Mouse (Mus musculus): ENCODE measurements around the gene Ptch1.

Gene Ptch1

DNA sequence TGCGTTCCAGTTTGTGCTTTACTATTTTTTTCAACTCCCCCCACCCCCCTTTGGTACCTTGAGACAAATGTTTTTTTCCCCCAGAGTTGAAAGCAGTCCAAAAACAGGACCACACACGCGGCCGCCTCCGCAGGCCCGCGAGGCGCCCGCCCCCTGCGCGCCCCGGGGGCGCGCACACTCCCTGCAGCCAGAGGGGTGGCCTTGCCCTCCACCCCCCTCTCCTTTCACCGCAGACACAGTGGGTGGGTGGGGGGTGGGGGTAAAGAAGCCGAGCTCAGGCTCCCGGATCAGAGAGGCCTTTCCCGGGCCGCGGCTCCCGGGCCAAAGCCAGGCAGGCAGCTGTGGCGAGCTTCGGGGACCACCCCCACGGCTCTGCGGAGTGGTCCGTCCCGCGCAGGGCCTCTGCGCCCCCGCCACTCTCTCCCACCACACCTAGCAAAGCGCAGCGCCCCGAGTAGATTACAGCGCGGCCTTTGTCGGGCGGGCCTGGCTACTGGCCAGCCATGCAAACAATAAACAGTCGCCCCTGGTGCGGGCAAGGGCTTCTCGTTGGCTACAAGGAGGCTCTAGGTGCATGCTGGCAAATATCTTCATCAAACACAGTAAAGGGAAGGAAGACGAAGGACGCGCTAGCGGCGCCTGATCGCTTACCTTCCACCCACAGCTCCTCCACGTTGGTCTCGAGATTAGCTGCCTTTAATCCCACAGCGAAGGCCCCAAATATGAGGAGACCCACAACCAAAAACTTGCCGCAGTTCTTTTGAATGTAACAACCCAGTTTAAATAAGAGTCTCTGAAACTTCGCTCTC lies 10.2 kb downstream of the Ptch1 start:
- DNase-seq, result peak; percentile 80

DNA sequence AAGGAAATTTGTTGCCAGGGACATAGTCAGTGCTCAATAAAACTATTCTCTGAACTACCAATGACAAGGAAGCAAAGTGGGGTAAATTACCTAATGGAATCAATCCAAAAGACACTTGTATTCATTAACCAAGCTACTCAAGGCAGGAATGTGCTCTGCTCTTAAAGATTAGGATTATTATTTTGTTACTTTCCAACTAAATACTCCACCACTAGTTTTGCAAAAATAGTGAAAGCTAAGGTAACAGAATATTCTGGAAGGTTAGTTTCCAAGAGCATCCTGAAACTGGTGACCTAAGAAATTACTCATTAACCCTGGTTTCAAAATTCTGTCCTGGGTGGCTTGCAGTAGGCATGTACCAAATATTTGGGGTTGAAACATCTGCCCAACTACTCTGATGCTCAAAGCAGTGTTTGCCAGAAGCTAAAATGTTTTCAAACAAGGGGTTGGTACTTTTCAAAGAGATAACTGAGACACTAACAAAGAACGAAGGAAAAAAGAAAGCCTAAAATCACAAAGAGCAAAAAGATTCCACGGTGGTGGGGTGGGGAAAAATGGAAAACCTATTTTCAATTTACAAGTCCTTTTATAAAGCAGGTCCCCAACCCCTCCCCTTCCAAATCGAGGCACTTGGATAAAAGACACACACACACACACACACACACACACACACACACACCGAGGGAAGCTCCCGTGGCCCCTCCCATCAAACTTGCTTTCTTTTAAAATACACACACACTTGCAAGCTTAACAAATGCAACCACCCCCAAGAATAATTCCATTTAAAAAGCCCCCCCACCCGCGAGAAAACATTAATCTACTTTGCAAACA lies 11.0 kb downstream of the Ptch1 start:
- no peak for DNase-seq

DNA sequence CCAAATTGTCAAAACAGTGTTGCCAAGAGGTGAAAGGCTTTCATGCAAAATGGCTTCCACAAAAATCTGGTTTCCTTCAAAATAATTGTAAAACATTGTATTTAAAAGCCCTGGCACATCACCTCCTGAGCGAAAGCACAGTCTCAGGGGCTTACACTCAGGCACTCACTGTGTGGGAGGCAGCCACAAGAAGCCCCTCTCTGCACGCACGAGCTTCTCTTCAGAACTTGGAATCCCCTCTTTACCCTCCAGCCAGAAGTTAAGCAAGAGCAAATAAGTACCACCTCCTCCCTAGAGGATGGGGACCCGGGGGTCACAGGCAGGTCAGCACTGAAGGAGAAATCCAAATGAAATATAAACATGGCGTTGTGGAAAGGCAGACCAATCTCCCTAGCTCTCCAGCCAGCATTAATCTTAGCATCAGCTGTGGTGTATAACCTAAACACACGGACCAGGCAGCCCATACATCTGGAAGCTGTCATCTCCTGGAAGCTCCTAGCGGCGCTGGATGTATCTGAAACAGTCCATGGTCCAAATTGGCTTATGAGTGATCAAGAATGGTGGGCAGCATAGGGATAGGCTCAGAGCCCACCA lies 15.0 kb downstream of the Ptch1 start:
- no peak for DNase-seq

DNA sequence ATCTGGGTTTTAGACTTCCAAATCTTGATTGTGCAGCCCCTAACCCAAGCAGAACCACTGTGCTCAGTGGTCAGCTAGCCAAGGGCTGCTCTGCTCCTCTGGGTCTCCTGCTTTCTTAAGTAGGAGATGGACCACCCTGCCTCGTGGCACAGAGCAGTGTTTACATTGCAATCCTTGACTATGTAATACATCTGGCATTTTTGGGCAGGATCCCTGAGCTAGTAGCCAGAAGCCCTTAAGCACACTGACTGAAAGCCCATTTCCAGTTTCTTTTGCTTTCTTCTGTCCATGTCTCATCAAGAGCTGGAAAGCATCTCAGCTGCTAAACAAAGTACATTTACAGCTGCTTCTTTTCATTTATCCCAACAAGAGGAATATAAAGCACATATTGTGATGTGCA lies 17.0 kb downstream of the Ptch1 start:
- no peak for DNase-seq

DNA sequence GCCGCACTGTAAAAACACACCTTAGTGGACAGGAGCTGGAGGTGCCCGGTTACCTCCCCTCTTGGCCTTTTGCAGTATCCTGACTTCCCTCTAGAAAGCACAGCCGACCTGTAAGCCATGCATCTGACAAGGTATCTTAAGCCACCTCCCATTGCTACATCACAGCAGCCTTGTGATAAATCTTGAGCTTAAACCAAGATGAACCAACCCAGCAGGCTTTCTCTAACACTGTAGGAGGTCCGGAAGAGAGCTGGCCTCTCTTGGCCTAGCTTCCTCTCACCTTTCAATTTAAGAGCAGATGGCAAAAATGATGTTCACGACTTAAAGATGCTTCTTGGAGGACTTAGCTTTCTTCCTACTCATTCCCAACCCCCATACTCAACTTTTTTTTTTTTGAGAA lies 17.5 kb downstream of the Ptch1 start:
- no peak for DNase-seq

DNA sequence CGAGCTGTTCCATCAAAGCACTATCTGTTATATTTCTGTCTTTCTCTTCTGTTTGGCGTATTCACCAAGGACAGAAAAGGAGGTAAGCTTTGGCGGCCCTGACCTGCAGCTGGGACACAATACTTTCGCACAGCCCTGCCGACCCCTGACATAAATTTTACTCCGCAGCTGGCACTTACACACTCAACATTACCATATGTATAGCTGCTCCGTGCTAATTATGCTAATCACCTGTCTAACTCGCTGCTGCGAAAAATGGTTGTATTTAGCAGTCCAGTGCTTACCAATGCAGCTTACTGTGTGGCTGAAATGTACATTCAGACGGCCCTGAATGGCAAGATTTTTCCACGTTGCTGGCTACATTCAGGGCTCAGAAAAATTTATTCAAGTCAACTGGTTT lies 18.8 kb downstream of the Ptch1 start:
- DNase-seq, result no peak

DNA sequence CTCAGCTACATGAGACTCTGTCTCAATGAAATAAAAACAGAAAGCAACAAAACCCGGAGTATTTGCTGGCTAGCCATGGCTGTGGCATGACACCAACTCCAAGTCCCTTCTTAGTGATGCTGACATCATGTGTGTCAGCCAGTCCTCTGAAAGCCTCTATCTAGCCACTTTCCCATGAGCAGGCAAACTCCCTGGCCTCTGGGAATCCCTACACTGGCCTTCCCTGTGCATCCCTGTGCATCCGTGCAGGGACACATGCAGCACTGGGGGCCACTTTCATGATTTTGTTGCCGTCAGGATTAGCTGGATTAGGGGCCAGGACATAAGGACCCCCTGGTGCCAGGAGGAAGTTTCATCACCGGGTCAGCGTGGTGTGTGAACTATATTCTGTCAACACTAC lies 20.0 kb downstream of the Ptch1 start:
- peak; percentile 71 for DNase-seq

DNA sequence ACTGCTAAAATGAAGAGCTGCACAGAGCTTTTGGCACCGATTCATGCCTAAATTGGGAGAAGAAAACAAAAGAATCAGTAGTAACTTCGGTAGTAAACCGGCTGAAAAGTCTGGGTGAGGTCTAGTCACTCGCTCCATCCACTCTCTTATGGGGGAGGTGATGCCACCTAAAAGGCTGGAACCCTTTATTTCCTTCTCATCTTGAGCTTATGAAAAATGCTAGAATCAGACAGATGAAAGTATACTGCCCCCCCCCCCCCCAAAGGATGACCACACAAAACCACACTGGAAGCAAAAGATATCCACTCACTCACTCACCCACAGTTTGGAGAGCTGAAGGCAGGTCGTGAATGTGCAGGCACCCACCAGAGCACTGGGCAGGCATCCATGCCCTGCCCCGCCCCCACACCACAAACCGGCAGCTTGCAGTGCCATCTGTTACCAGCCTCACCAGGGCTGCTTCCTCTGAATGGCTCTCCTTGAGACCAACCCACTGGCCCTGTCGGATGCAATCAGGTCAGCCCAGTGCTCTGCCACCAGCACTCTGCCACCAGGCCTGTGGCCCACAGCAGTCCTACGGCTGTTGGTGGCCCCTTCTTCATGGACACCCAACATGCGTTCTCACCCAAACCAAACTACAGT lies 21.0 kb downstream of the Ptch1 start:
- DNase-seq, result peak; percentile 99

DNA sequence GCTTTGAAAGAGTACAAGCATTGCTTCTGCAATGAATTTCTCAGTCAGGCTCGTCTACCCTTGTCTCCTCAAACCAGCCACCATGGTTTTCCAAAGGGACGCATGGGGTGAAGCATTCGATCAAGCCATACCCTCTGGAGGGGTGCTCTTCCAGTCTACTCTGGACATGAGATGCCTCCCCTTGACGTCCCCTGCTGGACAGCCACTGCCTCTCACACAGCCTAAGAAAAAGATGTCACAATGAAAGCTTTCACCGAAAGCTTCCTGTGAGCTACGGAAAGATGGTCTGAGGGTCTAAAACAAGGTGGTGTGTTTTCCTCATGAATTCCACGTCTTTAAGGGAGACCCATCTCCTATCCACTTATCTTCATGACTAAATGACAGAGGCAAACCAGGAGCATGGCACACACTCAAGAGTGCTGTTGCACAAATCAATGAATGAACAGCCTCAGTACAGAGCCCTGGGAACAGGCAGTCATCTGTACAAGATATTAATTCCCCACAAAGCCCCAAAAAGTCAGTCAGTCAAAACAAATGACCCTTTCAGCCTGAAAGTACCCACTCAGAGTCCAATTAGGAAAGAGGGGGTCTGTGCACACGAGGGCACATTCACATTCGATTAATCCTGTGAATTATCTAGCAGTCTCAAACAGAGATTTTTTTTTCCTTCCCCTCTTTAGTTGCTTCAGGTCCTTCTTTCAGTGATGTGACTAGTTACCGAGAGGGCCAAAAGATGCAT lies 21.7 kb downstream of the Ptch1 start:
- DNase-seq, result peak; percentile 48

DNA sequence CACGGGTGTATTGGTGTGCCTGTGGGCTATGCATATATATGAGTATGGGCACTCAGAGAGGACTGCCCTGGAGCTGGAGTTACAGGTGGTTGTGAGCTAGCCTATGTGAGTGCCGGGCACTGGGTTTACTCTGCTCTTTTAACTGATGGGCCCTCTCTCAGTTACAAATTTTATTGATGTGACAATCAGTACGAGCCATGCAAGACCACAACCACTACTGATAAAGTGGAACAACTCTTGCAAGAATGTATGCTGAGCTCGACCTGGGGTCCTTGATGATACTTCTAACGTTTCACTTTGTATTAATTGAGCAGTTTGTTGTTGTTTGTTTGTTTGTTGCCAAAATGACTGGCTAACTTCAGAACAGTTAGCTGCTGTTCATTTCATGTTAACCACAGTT lies 23.0 kb downstream of the Ptch1 start:
- no peak for DNase-seq

DNA sequence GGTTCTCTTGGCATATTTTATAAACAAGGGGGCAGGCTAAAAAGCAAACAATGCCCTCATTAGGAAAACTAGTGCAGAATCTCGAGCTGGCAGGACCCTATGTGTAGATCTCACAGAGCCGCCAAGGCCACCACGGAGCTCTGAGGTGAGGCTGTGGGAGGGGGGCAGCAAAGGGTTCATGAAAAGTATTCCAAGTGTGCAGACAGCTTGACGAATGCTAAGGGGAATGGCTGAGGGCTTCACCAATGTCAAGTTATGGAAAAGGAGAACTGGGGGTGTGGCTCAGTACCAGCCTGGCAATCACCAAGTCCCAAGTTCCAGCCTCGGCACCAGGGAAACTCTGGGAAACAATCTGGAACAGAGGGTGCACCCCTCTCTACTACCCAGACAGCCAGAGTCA lies 24.2 kb downstream of the Ptch1 start:
- peak; percentile 65 for DNase-seq

DNA sequence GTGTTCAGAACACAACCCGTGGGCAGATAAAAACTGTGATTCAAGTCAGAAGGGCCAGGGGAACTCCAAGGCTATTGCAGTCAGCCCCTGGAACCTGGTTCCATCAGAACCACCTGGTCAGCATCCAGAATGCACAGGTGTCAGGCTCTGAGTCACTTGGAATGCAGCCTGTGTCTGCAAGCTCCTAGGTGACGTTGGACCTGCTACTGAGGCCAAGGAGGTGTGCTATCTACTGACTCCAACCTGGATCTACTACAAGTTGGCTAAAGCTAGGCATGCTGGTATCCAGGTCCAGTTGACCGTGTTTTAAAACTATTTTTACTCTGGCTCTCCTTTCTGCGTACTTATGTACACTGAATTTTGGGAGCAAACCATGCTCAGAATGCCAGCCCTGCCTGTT lies 24.8 kb downstream of the Ptch1 start:
- DNase-seq, result peak; percentile 97

DNA sequence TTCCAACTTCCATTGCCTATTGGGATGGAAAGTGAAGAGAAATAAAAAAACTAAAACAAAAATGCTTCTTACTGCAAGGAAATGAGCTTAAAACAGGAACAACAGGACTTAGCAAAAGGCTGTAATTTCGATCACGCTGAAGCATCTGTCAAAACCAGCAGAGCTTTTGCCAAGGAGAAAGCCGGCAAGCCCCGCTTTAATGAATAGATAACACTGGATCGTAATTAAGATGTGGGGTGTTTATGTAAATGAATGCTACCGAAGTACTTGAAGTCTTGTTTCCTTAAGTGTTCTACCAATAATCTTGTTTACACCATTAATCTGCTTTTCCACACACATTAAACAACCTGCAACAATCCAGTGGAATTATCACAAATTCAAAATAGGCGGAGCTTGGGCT lies 28.1 kb downstream of the Ptch1 start:
- no peak for DNase-seq

DNA sequence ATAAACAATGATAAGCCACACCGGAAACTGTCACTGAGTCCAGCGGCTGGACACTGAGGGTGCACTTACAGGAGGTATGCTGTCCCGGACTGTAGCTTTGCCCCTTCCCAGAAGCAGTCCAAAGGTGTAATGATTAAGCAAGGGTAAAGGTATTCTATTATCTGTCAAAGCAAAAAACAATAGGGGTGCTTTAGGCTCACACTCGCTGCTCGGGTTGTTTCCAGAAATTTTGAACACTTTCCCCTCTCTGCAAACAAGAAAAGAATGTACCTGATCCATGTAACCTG lies 28.5 kb downstream of the Ptch1 start:
- no peak for DNase-seq

DNA sequence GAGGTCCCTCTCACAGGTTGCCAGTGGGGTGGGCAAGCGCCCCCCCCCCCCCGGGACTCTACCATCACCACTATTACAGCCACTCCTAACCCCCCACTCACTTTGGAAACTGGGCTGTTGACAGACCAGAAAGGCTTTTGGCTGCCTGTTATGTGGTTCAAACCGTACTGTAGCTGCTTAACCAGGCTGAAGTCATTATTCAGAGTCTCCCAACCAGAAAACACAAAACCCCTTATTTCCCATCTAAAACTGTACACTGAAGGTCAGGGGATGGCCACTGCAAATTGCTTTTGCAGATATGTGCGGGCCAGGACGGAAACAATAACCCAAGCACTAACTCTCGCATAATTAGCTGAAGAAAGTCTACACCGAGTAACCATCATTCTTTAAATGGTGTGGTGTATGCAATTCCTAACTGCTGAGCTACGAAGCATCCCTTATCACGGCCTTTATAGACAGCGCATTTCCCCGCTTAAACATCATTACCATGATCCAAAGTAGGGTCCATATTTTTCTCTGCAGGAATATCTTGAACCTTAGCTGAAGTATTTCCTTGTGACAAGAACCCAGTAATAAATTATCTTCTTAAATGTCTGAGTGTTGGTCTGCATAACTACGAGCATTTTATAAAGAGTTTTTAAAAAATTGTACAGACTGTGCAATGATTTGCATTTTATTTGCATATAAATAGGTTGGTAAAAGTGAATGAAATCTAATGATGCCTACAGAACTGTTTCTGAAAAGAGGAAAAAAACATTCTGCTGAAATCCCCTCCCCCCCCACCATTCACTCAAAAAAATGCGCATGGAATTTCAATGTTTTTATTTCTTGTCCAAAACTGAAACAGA lies 29.1 kb downstream of the Ptch1 start:
- DNase-seq, result no peak

DNA sequence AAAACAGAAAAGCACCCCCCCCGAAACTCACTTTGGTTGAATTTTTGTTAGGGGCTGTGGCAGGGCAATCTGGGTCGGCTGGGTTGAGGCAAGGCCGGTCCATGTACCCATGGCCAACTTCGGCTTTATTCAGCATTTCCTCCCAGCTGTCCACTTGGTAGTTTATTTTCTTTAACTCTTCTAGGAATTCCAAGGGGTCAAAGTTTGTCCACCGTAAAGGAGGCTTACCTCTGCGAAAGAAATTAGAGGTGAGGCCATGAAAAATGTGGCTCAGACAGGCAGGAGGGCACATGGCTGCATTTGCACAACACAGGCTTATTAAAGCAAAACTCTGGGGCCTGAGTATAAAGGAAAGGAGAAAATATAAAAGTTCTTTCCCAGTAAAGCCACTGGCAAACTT lies 29.9 kb downstream of the Ptch1 start:
- no peak for DNase-seq

DNA sequence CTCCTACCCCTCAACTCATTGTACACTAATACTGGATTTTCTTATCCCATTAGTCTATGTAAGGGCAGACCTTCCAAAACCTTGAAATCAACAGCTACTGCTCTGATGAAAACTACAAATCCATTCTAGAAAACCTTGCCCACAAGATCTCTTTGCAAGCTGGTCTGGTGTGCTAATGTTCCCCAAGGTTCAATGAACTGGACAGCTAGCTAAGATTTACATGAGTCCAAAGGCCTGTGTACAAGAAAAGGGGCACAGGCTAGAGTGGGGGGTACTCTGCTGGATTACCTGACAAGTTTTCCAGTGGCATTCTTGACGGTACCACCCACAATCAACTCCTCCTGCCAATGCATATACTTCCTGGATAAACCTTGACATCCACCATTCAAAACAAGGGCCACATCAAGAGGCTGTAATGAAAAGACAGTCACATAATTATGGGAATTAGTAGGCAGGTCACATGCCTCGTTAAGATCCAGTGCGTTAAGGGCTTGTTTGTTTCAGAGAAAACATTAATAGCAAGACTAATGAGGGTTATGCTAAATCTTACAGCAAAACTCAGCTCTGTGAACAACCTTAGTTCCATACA lies 30.5 kb downstream of the Ptch1 start:
- DNase-seq, result no peak

DNA sequence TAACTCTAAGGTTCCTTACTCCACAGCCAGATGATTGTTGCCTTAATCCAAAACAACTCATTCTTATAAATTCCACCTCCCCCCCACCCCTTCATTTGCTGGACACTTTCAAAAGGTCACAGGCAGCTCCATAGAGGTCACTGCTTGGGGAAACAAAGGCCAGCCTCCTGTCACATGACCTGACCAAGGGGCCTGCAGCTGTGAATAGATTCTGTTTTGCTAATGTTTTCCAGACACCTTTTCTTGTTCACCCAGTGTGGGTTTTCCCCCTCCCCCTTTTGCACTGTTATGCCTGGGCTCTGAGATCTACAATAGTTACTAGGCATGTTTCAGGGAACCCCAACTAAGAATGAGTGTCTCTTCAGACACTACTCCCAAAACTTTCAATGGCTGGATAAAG lies 31.9 kb downstream of the Ptch1 start:
- no peak for DNase-seq

DNA sequence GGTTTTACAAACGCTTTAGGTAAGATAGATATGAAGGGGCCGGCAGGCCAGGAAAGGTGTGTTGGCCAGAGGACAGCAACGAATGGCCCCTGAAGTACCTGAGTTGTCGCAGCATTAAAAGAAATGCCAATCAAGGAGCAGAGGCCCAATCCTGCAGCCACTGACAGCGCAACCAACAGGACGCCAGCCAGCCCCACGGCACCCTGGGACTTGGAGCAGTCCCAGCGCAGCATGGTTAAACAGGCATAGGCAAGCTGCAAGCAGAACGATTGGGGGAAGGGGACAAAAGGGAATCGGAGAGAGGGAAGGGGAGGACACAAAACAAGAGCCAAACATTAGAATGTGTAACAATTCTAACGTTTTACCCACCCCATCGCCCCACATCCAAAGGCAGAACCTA lies 32.8 kb downstream of the Ptch1 start:
- peak; percentile 49 for DNase-seq

DNA sequence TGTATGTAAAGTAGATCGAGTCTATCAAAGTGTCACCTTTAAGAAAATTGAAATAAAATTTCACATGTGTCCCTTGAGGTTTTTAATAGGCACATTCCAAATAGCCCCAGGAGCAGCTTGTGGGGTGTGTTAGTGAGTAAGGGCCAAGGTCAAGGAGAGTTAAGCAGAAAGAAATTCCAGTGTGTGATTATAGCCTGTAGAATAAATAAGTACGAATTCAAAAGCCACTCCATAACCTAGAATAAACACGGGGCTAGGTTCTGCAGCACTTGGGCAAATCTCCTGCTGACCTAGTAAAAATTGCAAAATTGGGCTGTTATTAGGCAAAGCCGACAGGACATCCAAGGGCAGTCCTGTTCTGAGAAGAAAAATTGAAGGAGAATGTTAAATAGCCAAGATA lies 38.4 kb downstream of the Ptch1 start:
- no peak for DNase-seq

DNA sequence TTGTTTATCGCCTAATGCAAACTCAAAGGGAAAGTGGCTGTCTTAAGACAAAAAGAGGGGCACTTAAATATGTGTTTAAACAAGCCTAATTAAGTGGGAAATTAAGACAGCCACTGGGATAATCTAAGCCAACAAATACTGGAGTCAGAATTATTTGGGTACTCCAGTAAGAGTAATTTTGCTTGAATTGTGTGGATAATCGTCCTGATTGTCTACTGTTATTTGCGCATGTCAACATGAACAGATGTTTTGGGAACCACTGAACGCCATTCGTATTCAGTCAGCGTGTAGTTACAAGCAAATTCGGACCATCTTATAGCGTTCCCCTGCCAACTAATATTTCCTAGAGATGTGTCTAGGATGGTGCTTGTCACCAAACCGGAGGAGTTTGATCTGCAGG lies 42.5 kb downstream of the Ptch1 start:
- DNase-seq, result no peak

DNA sequence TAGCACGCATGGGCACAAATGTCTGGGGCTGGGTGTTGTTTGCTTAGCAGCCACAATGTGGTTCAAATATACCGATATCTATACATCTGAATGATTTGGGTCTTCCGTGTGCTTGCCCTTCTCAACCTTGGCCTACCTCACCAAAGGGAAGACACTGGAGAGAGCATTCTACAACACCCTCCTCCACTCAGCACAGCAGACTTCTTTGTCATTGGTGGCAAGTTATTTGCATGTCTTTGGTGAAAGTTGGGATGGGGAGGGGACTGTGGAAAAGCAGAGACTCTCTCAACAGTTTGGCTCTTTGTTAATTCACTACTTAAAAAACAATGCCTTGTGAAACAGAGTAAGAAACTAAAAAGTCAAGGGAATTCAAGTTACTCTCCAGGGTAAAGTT lies 43.0 kb downstream of the Ptch1 start:
- DNase-seq, result no peak
